Mouse (Mus musculus) liver (tissue): ENCODE data around the gene Plekha1.

ENCODE experiments used
- DNase-seq: peaks from one replicate; pipeline ENCODE4 v3.0.0-alpha.2; 2020; ENCODE audit warnings: mixed read lengths

Gene Plekha1

GRCm38 (mm10) chr7:130860721-130861142, 4.8 kb upstream of the Plekha1 start:
- no peak for DNase-seq

- no peak for DNase-seq
Measured at GRCm38 (mm10) chr7:130862501-130862900, 3.1 kb upstream of the Plekha1 start.

- DNase-seq: no peak
Measured at GRCm38 (mm10) chr7:130864711-130865110, 845 bp upstream of the Plekha1 start.

- DNase-seq: no peak
Measured at GRCm38 (mm10) chr7:130866640-130867039, 1.1 kb downstream of the Plekha1 start.

- no peak for DNase-seq
Measured at GRCm38 (mm10) chr7:130867256-130867655, 1.7 kb downstream of the Plekha1 start.

GRCm38 (mm10) chr7:130884161-130884560, 18.6 kb downstream of the Plekha1 start:
- no peak for DNase-seq

GRCm38 (mm10) chr7:130886246-130886645, 20.7 kb downstream of the Plekha1 start:
- DNase-seq: no peak

GRCm38 (mm10) chr7:130887946-130888345, 22.4 kb downstream of the Plekha1 start:
- no peak for DNase-seq

- DNase-seq: no peak
Measured at GRCm38 (mm10) chr7:130890871-130891270, 25.3 kb downstream of the Plekha1 start.

GRCm38 (mm10) chr7:130892973-130893372, 27.4 kb downstream of the Plekha1 start:
- DNase-seq: no peak

- DNase-seq: no peak
Measured at GRCm38 (mm10) chr7:130894931-130895617, 29.5 kb downstream of the Plekha1 start.

GRCm38 (mm10) chr7:130895618-130895945, 30.0 kb downstream of the Plekha1 start:
- no peak for DNase-seq

GRCm38 (mm10) chr7:130896064-130896463, 30.5 kb downstream of the Plekha1 start:
- no peak for DNase-seq

- no peak for DNase-seq
Measured at GRCm38 (mm10) chr7:130897201-130897600, 31.6 kb downstream of the Plekha1 start.

GRCm38 (mm10) chr7:130898373-130898772, 32.8 kb downstream of the Plekha1 start:
- DNase-seq: no peak

- DNase-seq: no peak
Measured at GRCm38 (mm10) chr7:130900233-130900848, 34.8 kb downstream of the Plekha1 start.

GRCm38 (mm10) chr7:130902929-130903328, 37.4 kb downstream of the Plekha1 start:
- DNase-seq: no peak

- DNase-seq: no peak
Measured at GRCm38 (mm10) chr7:130903505-130904074, 38.0 kb downstream of the Plekha1 start.

GRCm38 (mm10) chr7:130904571-130905365, 39.2 kb downstream of the Plekha1 start:
- no peak for DNase-seq

GRCm38 (mm10) chr7:130910841-130911240, 45.3 kb downstream of the Plekha1 start:
- DNase-seq: no peak

- no peak for DNase-seq
Measured at GRCm38 (mm10) chr7:130914693-130915363, 49.3 kb downstream of the Plekha1 start.

GRCm38 (mm10) chr7:130918260-130918659, 52.7 kb downstream of the Plekha1 start:
- no peak for DNase-seq
